Mouse (Mus musculus) limb, embryonic 13.5 days (tissue): Measurements from ENCODE around the gene Rabep2. TPM values are rescaled to one million over a fixed set of nuclear protein-coding genes. Genes with fewer than 3 reads are reported as not detected.
A peak's percentile ranks its signal among the peaks of the same experiment; 100 is the strongest.

ENCODE experiments used
- ATAC-seq: fragments of 200-750 bp; cut with Nextera tagmentation; 2 replicates; pipeline ENCODE4 v1.8.0; 2017; ENCODE audit warnings: low read depth, moderate number of reproducible peaks, moderate TSS enrichment; ENCODE audit not compliant: low FRiP score
- H3K27ac ChIP-seq: fragments of 300-500 bp; sonication (generic); 2 replicates; pipeline ENCODE4 v1.5.1; 2015; ENCODE audit warnings: inconsistent platforms, mild to moderate bottlenecking, moderate library complexity
- H3K27me3 ChIP-seq: fragments of 300-500 bp; sonication (generic); 2 replicates; pipeline ENCODE4 v1.6.1; 2015; ENCODE audit warnings: mild to moderate bottlenecking, inconsistent platforms
- H3K36me3 ChIP-seq: fragments of 300-500 bp; sonication (generic); 2 replicates; pipeline ENCODE4 v1.6.1; 2015; ENCODE audit warnings: inconsistent platforms, mild to moderate bottlenecking, moderate library complexity
- H3K4me1 ChIP-seq: fragments of 300-500 bp; sonication (generic); 2 replicates; pipeline ENCODE4 v1.6.1; 2015; ENCODE audit warnings: inconsistent platforms
- H3K4me2 ChIP-seq: fragments of 300-500 bp; sonication (generic); replicated peaks from 2 replicates; pipeline ENCODE4 v1.6.1; 2015; ENCODE audit warnings: inconsistent platforms, mild to moderate bottlenecking, moderate library complexity
- H3K4me3 ChIP-seq: fragments of 300-500 bp; sonication (generic); 2 replicates; pipeline ENCODE4 v1.5.1; 2015; ENCODE audit warnings: moderate library complexity, mild to moderate bottlenecking, inconsistent platforms
- H3K9ac ChIP-seq: fragments of 300-500 bp; sonication (generic); 2 replicates; pipeline ENCODE4 v1.6.1; 2015; ENCODE audit warnings: mild to moderate bottlenecking, inconsistent platforms
- H3K9me3 ChIP-seq: fragments of 300-500 bp; sonication (generic); 2 replicates; pipeline ENCODE4 v1.6.1; 2016; ENCODE audit warnings: inconsistent platforms
- WGBS: fragments of 180-500 bp; shearing (Covaris S2); methylation state at CpG from one replicate; pipeline ENCODE4 v1.1.7; 2015; 5-methylcytosine and 5-hydroxymethylcytosine counted together
- polyA plus RNA-seq: library from polyadenylated mRNA; unstranded; fragments of >200 nt; fragmentation: Nextera tagmentation; extraction: Ambion mirVana; gene quantifications from 2 replicates; pipeline ENCODE4 v1.2.1, GENCODE M21; 2015

Gene Rabep2
- polyA plus RNA-seq, 1 experiment from 2014 or later, result 36.6 TPM

GRCm38 (mm10) chr7:126456382-126457266 lies 28.1 kb downstream of the Rabep2 start:
- no peak overlapping the region for H3K4me3 ChIP-seq
- no peak for ATAC-seq
- no peak overlapping the region for H3K4me2 ChIP-seq
- no peak overlapping the region for H3K9ac ChIP-seq
- no peaks in the 10 kb centered on the region for H3K27me3 ChIP-seq
- no peaks in the 10 kb centered on the region for H3K36me3 ChIP-seq
- peaks cover 9% of the 10 kb centered on the region; the same call in 1 of the 2 replicates for H3K4me1 ChIP-seq
- 86% methylated on average over 17 of the region's 17 CpGs for WGBS
- H3K9me3 ChIP-seq, result no peaks in the 10 kb centered on the region
- H3K27ac ChIP-seq, result no peak overlapping the region

GRCm38 (mm10) chr7:126458225-126458624 lies 29.7 kb downstream of the Rabep2 start:
- Histone ChIP-seq H3K9ac (no peak overlapping the region), H3K4me1 (peaks cover 14% of the 10 kb centered on the region), H3K27me3 (no peaks in the 10 kb centered on the region), H3K4me2 (no peak overlapping the region), H3K9me3 (no peaks in the 10 kb centered on the region), H3K4me3 (no peak overlapping the region), H3K27ac (no peak overlapping the region), H3K36me3 (no peaks in the 10 kb centered on the region)
- WGBS, result 77% methylated on average over 5 of the region's 5 CpGs
- no peak for ATAC-seq

- ATAC-seq, result no peak
- H3K4me3 ChIP-seq, result no peak overlapping the region
- H3K9me3 ChIP-seq, result no peaks in the 10 kb centered on the region
- no peaks in the 10 kb centered on the region for H3K36me3 ChIP-seq
- H3K9ac ChIP-seq, result no peak overlapping the region
- H3K4me2 ChIP-seq, result peak overlapping the region; percentile 14; the same call in 1 of the 2 replicates
- 80% methylated on average over 11 of the region's 11 CpGs for WGBS
- peaks cover 22% of the 10 kb centered on the region for H3K4me1 ChIP-seq
- H3K27me3 ChIP-seq, result no peaks in the 10 kb centered on the region
- H3K27ac ChIP-seq, result no peak overlapping the region
Observed at GRCm38 (mm10) chr7:126458844-126459618, 30.5 kb downstream of the Rabep2 start.

GRCm38 (mm10) chr7:126460623-126461399 lies 32.3 kb downstream of the Rabep2 start:
- peak; percentile 12; the same call in 1 of the 2 replicates for ATAC-seq
- Histone ChIP-seq H3K36me3 (no peaks in the 10 kb centered on the region), H3K27me3 (no peaks in the 10 kb centered on the region), H3K9ac (peak overlapping the region; percentile 21; the same call in 1 of the 2 replicates), H3K9me3 (no peaks in the 10 kb centered on the region), H3K4me3 (peak overlapping the region; percentile 15; the same call in 1 of the 2 replicates), H3K4me1 (peaks cover 36% of the 10 kb centered on the region), H3K4me2 (peak overlapping the region; percentile 21), H3K27ac (peak overlapping the region; percentile 48; the same call in 1 of the 2 replicates)
- 32% methylated on average over 10 of the region's 10 CpGs for WGBS

GRCm38 (mm10) chr7:126461626-126462025 lies 33.1 kb downstream of the Rabep2 start:
- H3K4me2 ChIP-seq, result peak overlapping the region; percentile 21
- 66% methylated on average over 3 of the region's 3 CpGs for WGBS
- ATAC-seq, result no peak
- no peaks in the 10 kb centered on the region for H3K27me3 ChIP-seq
- peaks cover 40% of the 10 kb centered on the region for H3K4me1 ChIP-seq
- peaks cover 7% of the 10 kb centered on the region; the same call in 1 of the 2 replicates for H3K36me3 ChIP-seq
- peak overlapping the region; percentile 3 for H3K4me3 ChIP-seq
- H3K27ac ChIP-seq, result peak overlapping the region; percentile 52; the same call in 1 of the 2 replicates
- no peaks in the 10 kb centered on the region for H3K9me3 ChIP-seq
- peak overlapping the region; percentile 43; the same call in 1 of the 2 replicates for H3K9ac ChIP-seq

- Histone ChIP-seq H3K36me3 (peaks cover 21% of the 10 kb centered on the region), H3K9ac (peak within 1 kb of the TSS; percentile 43), H3K27me3 (no peaks in the 10 kb centered on the region), H3K27ac (peak within 1 kb of the TSS; percentile 52; the same call in 1 of the 2 replicates), H3K4me1 (peaks cover 40% of the 10 kb centered on the region), H3K4me3 (peak within 1 kb of the TSS; percentile 3; the same call in 1 of the 2 replicates), H3K9me3 (no peaks in the 10 kb centered on the region), H3K4me2 (peak within 1 kb of the TSS; percentile 21)
- no peak for ATAC-seq
- WGBS, result 38% methylated on average over 5 of the region's 5 CpGs
Observed at GRCm38 (mm10) chr7:126463004-126463403, 34.4 kb downstream of the Rabep2 start, which contains the start of gene Atp2a1. Gene Atp2a1, minus strand, starts transcription at chr7:126463108.

- 0 out of 2 replicates have a peak overlapping the region, but pooled peaks have one; percentile 1 for H3K4me2 ChIP-seq
- H3K9ac ChIP-seq, result 0 out of 2 replicates have a peak overlapping the region, but pooled peaks have one; percentile 25
- H3K27me3 ChIP-seq, result no peaks in the 10 kb centered on the region
- no peak overlapping the region for H3K4me3 ChIP-seq
- WGBS, result 48% methylated on average over 4 of the region's 4 CpGs
- no peaks in the 10 kb centered on the region for H3K9me3 ChIP-seq
- peaks cover 26% of the 10 kb centered on the region for H3K36me3 ChIP-seq
- H3K27ac ChIP-seq, result peak overlapping the region; percentile 15; the same call in 1 of the 2 replicates
- no peak for ATAC-seq
- peaks cover 40% of the 10 kb centered on the region for H3K4me1 ChIP-seq
Observed at GRCm38 (mm10) chr7:126463547-126463946, 35.0 kb downstream of the Rabep2 start.

GRCm38 (mm10) chr7:126464121-126464520 lies 35.6 kb downstream of the Rabep2 start:
- 50% methylated on average over 4 of the region's 4 CpGs for WGBS
- Histone ChIP-seq H3K9me3 (no peaks in the 10 kb centered on the region), H3K4me1 (peaks cover 40% of the 10 kb centered on the region), H3K9ac (peak overlapping the region; percentile 25; the same call in 1 of the 2 replicates), H3K27me3 (no peaks in the 10 kb centered on the region), H3K4me3 (no peak overlapping the region), H3K36me3 (peaks cover 32% of the 10 kb centered on the region), H3K27ac (peak overlapping the region; percentile 15; the same call in 1 of the 2 replicates), H3K4me2 (0 out of 2 replicates have a peak overlapping the region, but pooled peaks have one; percentile 1)
- ATAC-seq, result 0 out of 2 replicates have a peak, but pooled peaks have one; percentile 5

GRCm38 (mm10) chr7:126464836-126465235 lies 36.3 kb downstream of the Rabep2 start:
- no peak overlapping the region for H3K9ac ChIP-seq
- H3K27me3 ChIP-seq, result no peaks in the 10 kb centered on the region
- H3K9me3 ChIP-seq, result no peaks in the 10 kb centered on the region
- peak overlapping the region; percentile 53; the same call in 1 of the 2 replicates for H3K27ac ChIP-seq
- H3K4me3 ChIP-seq, result no peak overlapping the region
- H3K4me2 ChIP-seq, result no peak overlapping the region
- peaks cover 40% of the 10 kb centered on the region for H3K4me1 ChIP-seq
- peaks cover 39% of the 10 kb centered on the region for H3K36me3 ChIP-seq
- 33% methylated on average over 5 of the region's 5 CpGs for WGBS
- no peak for ATAC-seq

GRCm38 (mm10) chr7:126465246-126466030 lies 36.9 kb downstream of the Rabep2 start:
- Histone ChIP-seq H3K4me1 (peaks cover 39% of the 10 kb centered on the region), H3K27ac (peak overlapping the region; percentile 53; the same call in 1 of the 2 replicates), H3K27me3 (no peaks in the 10 kb centered on the region), H3K36me3 (peaks cover 45% of the 10 kb centered on the region), H3K4me2 (no peak overlapping the region), H3K9me3 (no peaks in the 10 kb centered on the region), H3K9ac (no peak overlapping the region), H3K4me3 (no peak overlapping the region)
- WGBS, result 47% methylated on average over 7 of the region's 7 CpGs
- ATAC-seq, result peak; percentile 52; the same call in 1 of the 2 replicates
